21 mouse cellular contexts compared by ENCODE assay signal in the genomic region with DNA sequence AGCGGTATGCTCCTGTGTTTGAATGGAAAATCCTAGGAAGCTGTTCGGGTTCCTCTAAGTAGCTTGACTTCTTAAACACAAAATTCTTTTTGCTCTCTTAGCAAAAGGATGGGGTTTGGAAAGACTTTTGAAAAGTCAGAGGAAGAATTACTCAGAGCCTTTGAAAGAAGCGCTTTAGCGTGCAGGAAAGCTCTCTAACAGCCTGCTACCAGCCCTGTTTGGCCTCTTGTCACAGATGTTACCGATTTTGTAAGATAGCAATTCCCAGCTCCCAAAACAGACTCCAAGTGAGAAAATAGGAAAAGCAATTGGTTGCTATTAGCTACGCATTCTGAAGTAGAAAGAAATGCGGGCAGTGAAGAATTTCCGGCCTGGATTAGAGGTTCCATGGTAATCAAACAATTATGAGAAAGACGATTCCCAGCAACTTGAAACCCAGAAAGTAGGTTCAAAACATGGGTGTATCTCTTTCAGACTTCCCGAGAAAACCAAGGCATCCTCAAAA. TPM values are rescaled to one million over a fixed set of nuclear protein-coding genes. Genes with fewer than 3 reads are reported as not detected.
DNase-seq lines count a peak whose midpoint lies in the region; ATAC-seq and TF ChIP-seq lines count a peak whose summit lies in the region.
"Had no signal": no experiment of that assay in that cellular context is flagged by ENCODE, and none has a peak within 500 bp of the region (broad histone marks: within the 10 kb centered on the region; RNA-seq: fewer than 3 reads in every experiment).

No protein-coding gene starts in this region.

- WGBS in midbrain, embryonic 11.5 days, result 40% methylated on average over 10 of the region's 10 CpGs
- WGBS in midbrain, embryonic 15.5 days, result 29% methylated on average over 10 of the region's 10 CpGs
- WGBS in embryonic facial prominence, embryonic 10.5 days, result 38% methylated on average over 10 of the region's 10 CpGs
- 48% methylated on average over 10 of the region's 10 CpGs for WGBS in hindbrain, embryonic 12.5 days
- WGBS in midbrain, postnatal 0 days, result 31% methylated on average over 10 of the region's 10 CpGs

- H3K36me3 ChIP-seq in midbrain, embryonic 11.5 days (ENCODE audit: control insufficient read depth, insufficient read depth, low read length), result no peaks in the 10 kb centered on the region
- no peaks in the 10 kb centered on the region for H3K36me3 ChIP-seq in midbrain, embryonic 15.5 days (replicated peaks)
- H3K36me3 ChIP-seq in embryonic facial prominence, embryonic 10.5 days (replicated peaks), result no peaks in the 10 kb centered on the region
- no peaks in the 10 kb centered on the region for H3K36me3 ChIP-seq in hindbrain, embryonic 12.5 days
- H3K36me3 ChIP-seq in midbrain, postnatal 0 days (ENCODE audit: insufficient read depth, low read length), result no peaks in the 10 kb centered on the region
- H3K36me3 ChIP-seq: limb, embryonic 12.5 days; stomach, embryonic 15.5 days had no signal

- ATAC-seq in midbrain, embryonic 11.5 days (ENCODE audit: low FRiP score), result peak; percentile 41; the same call in 1 of the 2 replicates
- no peak for ATAC-seq in midbrain, embryonic 15.5 days (replicated peaks)
- no peak for ATAC-seq in hindbrain, embryonic 12.5 days (ENCODE audit: low FRiP score)
- ATAC-seq in midbrain, postnatal 0 days (ENCODE audit: low FRiP score), result no peak
- ATAC-seq: activated CD4-positive, CD25-positive, alpha-beta regulatory T cell, adult 4 months; intestine, embryonic 16.5 days had no signal

- H3K4me3 ChIP-seq in midbrain, embryonic 11.5 days (ENCODE audit: low read depth, low read length), result no peak overlapping the region
- H3K4me3 ChIP-seq in midbrain, embryonic 15.5 days, result no peak overlapping the region
- H3K4me3 ChIP-seq in embryonic facial prominence, embryonic 10.5 days, result no peak overlapping the region
- H3K4me3 ChIP-seq in hindbrain, embryonic 12.5 days, result no peak overlapping the region
- H3K4me3 ChIP-seq in midbrain, postnatal 0 days (ENCODE audit: low read depth, low read length), result no peak overlapping the region
- H3K4me3 ChIP-seq: limb, embryonic 12.5 days; stomach, embryonic 15.5 days had no signal

- H3K4me1 ChIP-seq in midbrain, embryonic 11.5 days (ENCODE audit: control insufficient read depth, insufficient read depth, low read length), result peaks cover 16% of the 10 kb centered on the region
- peaks cover 12% of the 10 kb centered on the region for H3K4me1 ChIP-seq in midbrain, embryonic 15.5 days
- peaks cover 22% of the 10 kb centered on the region for H3K4me1 ChIP-seq in embryonic facial prominence, embryonic 10.5 days
- peaks cover 8% of the 10 kb centered on the region for H3K4me1 ChIP-seq in hindbrain, embryonic 12.5 days
- no peaks in the 10 kb centered on the region for H3K4me1 ChIP-seq in midbrain, postnatal 0 days (ENCODE audit: insufficient read depth, low read length)
- H3K4me1 ChIP-seq: stomach, embryonic 15.5 days had no signal

- DNase-seq in midbrain, embryonic 11.5 days (ENCODE audit: low spot score, missing footprints), result peak; percentile 84
- peak; percentile 38 for DNase-seq in embryonic facial prominence, embryonic 10.5 days (ENCODE audit: low spot score)
- peak; percentile 35 for DNase-seq in midbrain, postnatal 0 days (ENCODE audit: low spot score)
- DNase-seq in retina, postnatal 1 day, result no peak
- no peak for DNase-seq in adrenal gland, postnatal 4 days (ENCODE audit: low spot score in 2 of 2)
- no peak for DNase-seq in adrenal gland, adult 18-20 months (ENCODE audit: low spot score in 2 of 2)
- DNase-seq: cerebellum, adult 9-10 months; heart, adult 11 months; kidney, postnatal 10 days; lung, adult 18-20 months; thymus, postnatal 4 days had no signal

- no peak overlapping the region for H3K9ac ChIP-seq in midbrain, embryonic 11.5 days (ENCODE audit: low read length)
- H3K9ac ChIP-seq in midbrain, embryonic 15.5 days, result no peak overlapping the region
- no peak overlapping the region for H3K9ac ChIP-seq in hindbrain, embryonic 12.5 days
- no peak overlapping the region for H3K9ac ChIP-seq in midbrain, postnatal 0 days (replicated peaks; ENCODE audit: low read length, poor library complexity, severe bottlenecking)
- H3K9ac ChIP-seq: limb, embryonic 12.5 days; stomach, embryonic 15.5 days had no signal

- H3K9me3 ChIP-seq in midbrain, embryonic 11.5 days (ENCODE audit: control insufficient read depth, low read length), result no peaks in the 10 kb centered on the region
- H3K9me3 ChIP-seq in midbrain, embryonic 15.5 days, result no peaks in the 10 kb centered on the region
- no peaks in the 10 kb centered on the region for H3K9me3 ChIP-seq in embryonic facial prominence, embryonic 10.5 days
- H3K9me3 ChIP-seq in hindbrain, embryonic 12.5 days (replicated peaks), result no peaks in the 10 kb centered on the region
- no peaks in the 10 kb centered on the region for H3K9me3 ChIP-seq in midbrain, postnatal 0 days (ENCODE audit: low read length)
- H3K9me3 ChIP-seq: limb, embryonic 12.5 days; stomach, embryonic 15.5 days had no signal

- no peak overlapping the region for H3K27ac ChIP-seq in midbrain, embryonic 11.5 days (ENCODE audit: low read depth, low read length)
- H3K27ac ChIP-seq in midbrain, embryonic 15.5 days, result no peak overlapping the region; the same call in 1 of the 2 replicates
- H3K27ac ChIP-seq in embryonic facial prominence, embryonic 10.5 days (replicated peaks), result peak overlapping the region; percentile 75
- no peak overlapping the region for H3K27ac ChIP-seq in hindbrain, embryonic 12.5 days
- H3K27ac ChIP-seq in midbrain, postnatal 0 days (ENCODE audit: low read depth, low read length), result no peak overlapping the region
- H3K27ac ChIP-seq: limb, embryonic 12.5 days; stomach, embryonic 15.5 days had no signal

- TF ChIP-seq CTCF in midbrain, postnatal 0 days (IDR thresholded peaks at IDR 0.05), result no peak

- no peak overlapping the region for H3K4me2 ChIP-seq in midbrain, embryonic 11.5 days
- no peak overlapping the region for H3K4me2 ChIP-seq in midbrain, embryonic 15.5 days
- H3K4me2 ChIP-seq in hindbrain, embryonic 12.5 days (replicated peaks), result 0 out of 2 replicates have a peak overlapping the region, but pooled peaks have one; percentile 0
- no peak overlapping the region for H3K4me2 ChIP-seq in midbrain, postnatal 0 days (ENCODE audit: low read depth, low read length, poor library complexity, severe bottlenecking)
- H3K4me2 ChIP-seq: limb, embryonic 12.5 days; stomach, embryonic 15.5 days had no signal

- H3K27me3 ChIP-seq in midbrain, embryonic 11.5 days (ENCODE audit: control insufficient read depth, insufficient read depth, low read length), result no peaks in the 10 kb centered on the region
- no peaks in the 10 kb centered on the region for H3K27me3 ChIP-seq in midbrain, embryonic 15.5 days (replicated peaks)
- no peaks in the 10 kb centered on the region for H3K27me3 ChIP-seq in embryonic facial prominence, embryonic 10.5 days (replicated peaks; ENCODE audit: low read depth, poor library complexity, severe bottlenecking)
- H3K27me3 ChIP-seq in hindbrain, embryonic 12.5 days, result no peaks in the 10 kb centered on the region
- no peaks in the 10 kb centered on the region for H3K27me3 ChIP-seq in midbrain, postnatal 0 days (ENCODE audit: insufficient read depth, low read length)
- H3K27me3 ChIP-seq: limb, embryonic 12.5 days; stomach, embryonic 15.5 days had no signal

RNA-seq across cellular contexts. Expression of a gene that starts 26.1 kb away (rescaled TPM):
- polyA plus RNA-seq in midbrain, embryonic 11.5 days (2014; fragmentation: Nextera tagmentation; extraction: Ambion mirVana), result not detected in 2 replicates
- polyA plus RNA-seq in midbrain, embryonic 15.5 days (2015; fragmentation: Nextera tagmentation; extraction: Ambion mirVana), result not detected in 2 replicates
- not detected in 2 replicates for polyA plus RNA-seq in embryonic facial prominence, embryonic 10.5 days (2016; fragmentation: Nextera tagmentation; extraction: Ambion mirVana)
- polyA plus RNA-seq in hindbrain, embryonic 12.5 days (2016; fragmentation: Nextera tagmentation; extraction: Ambion mirVana), result not detected in 2 replicates
- total RNA-seq in midbrain, postnatal 0 days (2014; rRNA removed), result not detected in 2 replicates
- not detected in 2 replicates for polyA plus RNA-seq in midbrain, postnatal 0 days (2015; fragmentation: Nextera tagmentation; extraction: Ambion mirVana)
- total RNA-seq in adrenal gland, postnatal 4 days (2021), result not detected
- total RNA-seq in adrenal gland, adult 18-20 months (2021), result not detected
- total RNA-seq: layer of hippocampus, postnatal 10 days; megakaryocyte progenitor cell, adult 5-6 weeks had no signal
- polyA plus RNA-seq: activated CD4-positive, CD25-positive, alpha-beta regulatory T cell, adult 4 months; heart, postnatal 0 days; intestine, embryonic 16.5 days; limb, embryonic 12.5 days; small intestine, adult 2 months; stomach, embryonic 15.5 days had no signal

Comparison
In these comparisons a context has a peak if more than half of its experiments do, and no peak if none do; other contexts are left out.
1. DNase-seq: peak in midbrain, embryonic 11.5 days (single experiment), embryonic facial prominence, embryonic 10.5 days (single experiment) and midbrain, postnatal 0 days (single experiment); none in retina, postnatal 1 day (single experiment), adrenal gland, postnatal 4 days (0 of 2) and adrenal gland, adult 18-20 months (0 of 2).